Mouse (Mus musculus) heart, embryonic 14.5 days (tissue): Measurements from ENCODE around the gene Vps37c. TPM values are rescaled to one million over a fixed set of nuclear protein-coding genes. Genes with fewer than 3 reads are reported as not detected.

Source experiments
- ATAC-seq: fragments of 200-750 bp; cut with Nextera tagmentation; 2 replicates; pipeline ENCODE4 v1.8.0; 2017; ENCODE audit warnings: low read depth, moderate TSS enrichment; ENCODE audit not compliant: insufficient number of reproducible peaks, insufficient read depth, low FRiP score
- H3K27ac ChIP-seq, 2 experiments: fragments of 200-500 bp in 1 of 2; fragments of 300-500 bp in 1 of 2; sonication (generic) in 1 of 2; replicated peaks in 1 of 2; 2 replicates each; pipeline ENCODE4 v1.5.1; 2012 to 2014; ENCODE audit warnings: low read depth in 2 of 2, low read length in 2 of 2, control low read depth in 1 of 2, mild to moderate bottlenecking in 1 of 2, mixed read lengths in 1 of 2; ENCODE audit not compliant: control insufficient read depth in 1 of 2, insufficient read depth in 1 of 2
- H3K27me3 ChIP-seq: fragments of 300-500 bp; sonication (generic); 2 replicates; pipeline ENCODE4 v1.6.1; 2014; ENCODE audit warnings: mild to moderate bottlenecking, low read length, control low read depth; ENCODE audit not compliant: control insufficient read depth, insufficient read depth
- H3K36me3 ChIP-seq: fragments of 300-500 bp; sonication (generic); 2 replicates; pipeline ENCODE4 v1.6.1; 2014; ENCODE audit warnings: mild to moderate bottlenecking, control low read depth, low read length, mixed read lengths; ENCODE audit not compliant: control insufficient read depth, insufficient read depth
- H3K4me1 ChIP-seq, 2 experiments: fragments of 200-500 bp in 1 of 2; fragments of 300-500 bp in 1 of 2; sonication (generic) in 1 of 2; 2 replicates each; pipeline ENCODE4 v1.6.1; 2012 to 2014; ENCODE audit warnings: low read length in 2 of 2, control low read depth in 1 of 2, mixed read lengths in 1 of 2; ENCODE audit not compliant: control insufficient read depth in 2 of 2, insufficient read depth in 2 of 2
- H3K4me2 ChIP-seq: fragments of 300-500 bp; sonication (generic); 2 replicates; pipeline ENCODE4 v1.6.1; 2014; ENCODE audit warnings: mild to moderate bottlenecking, low read length
- H3K4me3 ChIP-seq, 2 experiments: fragments of 200-500 bp in 1 of 2; fragments of 300-500 bp in 1 of 2; sonication (generic) in 1 of 2; 2 replicates each; pipeline ENCODE4 v1.5.1; 2012 to 2014; ENCODE audit warnings: low read length in 2 of 2, mild to moderate bottlenecking in 2 of 2, control low read depth in 1 of 2, low read depth in 1 of 2, moderate library complexity in 1 of 2; ENCODE audit not compliant: control insufficient read depth in 1 of 2, insufficient read depth in 1 of 2
- H3K9ac ChIP-seq: fragments of 300-500 bp; sonication (generic); 2 replicates; pipeline ENCODE4 v1.6.1; 2014; ENCODE audit warnings: mild to moderate bottlenecking, low read length
- H3K9me3 ChIP-seq: fragments of 300-500 bp; sonication (generic); 2 replicates; pipeline ENCODE4 v1.6.1; 2016; ENCODE audit warnings: low read length, control low read depth; ENCODE audit not compliant: control insufficient read depth
- WGBS: fragments of 180-500 bp; shearing (Covaris S2); extraction: QIAGEN DNeasy Blood & Tissue Kit; methylation state at CpG from one replicate; pipeline ENCODE4 v1.1.7; 2014; 5-methylcytosine and 5-hydroxymethylcytosine counted together
- polyA plus RNA-seq: library from polyadenylated mRNA; unstranded; fragments of >200 nt; fragmentation: Nextera tagmentation; extraction: Ambion mirVana; gene quantifications from 2 replicates; pipeline ENCODE4 v1.2.1, GENCODE M21; 2014

Gene Vps37c
- polyA plus RNA-seq, 1 experiment from 2014 or later, result 30.0 TPM

GRCm38 (mm10) chr19:10723084-10723483, 34.5 kb downstream of the Vps37c start:
- Histone ChIP-seq H3K27me3 (no peaks in the 10 kb centered on the region), H3K9me3 (no peaks in the 10 kb centered on the region), H3K4me1 (peaks cover 18 to 23% of the 10 kb centered on the region in 2 experiments), H3K36me3 (no peaks in the 10 kb centered on the region), H3K27ac (no peak overlapping the region), H3K4me3 (no peak overlapping the region), H3K9ac (no peak overlapping the region), H3K4me2 (no peak overlapping the region)
- no peak for ATAC-seq
- WGBS, result 17% methylated on average over 13 of the region's 13 CpGs

DNA sequence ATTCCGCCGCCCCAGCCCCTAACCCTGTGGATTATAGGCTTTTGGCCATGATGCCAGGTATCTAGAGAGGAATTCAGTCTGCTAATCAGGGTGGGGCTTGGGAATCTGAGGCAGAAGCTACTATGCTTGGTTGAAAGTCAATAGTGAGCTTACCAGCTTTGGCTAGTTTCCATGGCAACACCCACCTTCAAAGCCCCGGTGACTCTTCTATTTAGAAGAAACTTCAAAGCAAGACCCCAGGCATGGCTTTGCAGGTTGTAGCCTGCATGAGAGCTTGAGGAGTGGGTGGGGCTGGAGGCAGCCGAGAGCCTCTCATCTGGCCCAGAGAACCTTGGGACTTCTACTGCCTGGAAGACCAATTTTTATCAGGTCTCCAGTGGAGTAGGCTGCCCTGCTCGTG, 35.1 kb downstream of the Vps37c start:
- Histone ChIP-seq H3K36me3 (no peaks in the 10 kb centered on the region), H3K9ac (no peak overlapping the region), H3K27me3 (no peaks in the 10 kb centered on the region), H3K4me3 (no peak overlapping the region), H3K9me3 (no peaks in the 10 kb centered on the region), H3K4me2 (no peak overlapping the region), H3K4me1 (peaks cover 14 to 17% of the 10 kb centered on the region in 2 experiments), H3K27ac (no peak overlapping the region)
- no peak for ATAC-seq
- 58% methylated on average over 5 of the region's 5 CpGs for WGBS

- Histone ChIP-seq H3K9me3 (no peaks in the 10 kb centered on the region), H3K27ac (no peak overlapping the region), H3K36me3 (no peaks in the 10 kb centered on the region), H3K4me2 (no peak overlapping the region), H3K4me3 (no peak overlapping the region), H3K27me3 (no peaks in the 10 kb centered on the region), H3K9ac (no peak overlapping the region), H3K4me1 (peaks cover 12% of the 10 kb centered on the region in 2 experiments)
- 66% methylated on average over 13 of the region's 13 CpGs for WGBS
- ATAC-seq, result no peak
Observed at GRCm38 (mm10) chr19:10724629-10725363, 36.3 kb downstream of the Vps37c start.

DNA sequence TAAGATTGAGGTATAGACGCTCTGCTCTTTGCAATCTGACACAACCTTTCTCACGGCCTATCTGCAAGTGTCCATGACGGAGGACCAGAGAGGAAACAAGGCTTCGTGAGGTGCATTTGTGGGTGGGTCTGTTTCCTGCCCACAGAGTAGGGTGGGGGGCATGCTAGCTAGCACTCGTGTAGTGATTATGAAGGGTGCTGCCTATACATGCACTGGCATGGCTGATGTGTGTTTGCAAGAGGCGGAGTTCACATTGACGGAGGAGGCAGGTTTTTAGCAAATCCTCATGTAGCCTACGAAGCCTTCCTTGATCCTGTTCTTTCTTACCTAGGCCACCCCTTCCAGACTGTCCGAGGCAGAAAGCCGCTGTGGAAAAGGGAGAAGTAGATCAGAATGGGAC, 41.4 kb downstream of the Vps37c start:
- Histone ChIP-seq H3K27ac (no peak overlapping the region), H3K36me3 (no peaks in the 10 kb centered on the region), H3K4me2 (no peak overlapping the region), H3K9ac (no peak overlapping the region), H3K4me1 (peaks cover 4 to 6% of the 10 kb centered on the region in 2 experiments; a peak in 2 of 4 replicates), H3K27me3 (no peaks in the 10 kb centered on the region), H3K9me3 (no peaks in the 10 kb centered on the region), H3K4me3 (no peak overlapping the region)
- 81% methylated on average over 10 of the region's 10 CpGs for WGBS
- no peak for ATAC-seq

DNA sequence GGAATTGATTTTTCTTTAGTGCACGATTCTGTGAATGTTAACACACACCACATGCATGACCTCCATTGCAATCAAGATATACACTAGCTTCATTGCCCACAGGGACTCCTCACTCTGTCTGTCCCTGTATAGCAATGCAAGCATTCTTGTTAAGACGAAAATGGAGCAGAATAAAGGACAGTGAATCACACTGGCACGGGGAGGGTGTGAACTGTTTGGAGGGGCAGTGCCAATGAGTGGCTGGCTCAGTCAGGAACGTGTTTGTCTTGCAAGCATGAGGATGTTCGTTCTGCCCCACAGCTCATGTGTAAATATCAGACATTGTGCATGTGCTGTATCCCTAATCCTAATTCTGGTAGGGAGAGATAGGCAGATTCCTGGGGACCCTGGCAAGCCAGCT, 41.9 kb downstream of the Vps37c start:
- H3K27me3 ChIP-seq, result no peaks in the 10 kb centered on the region
- H3K4me1 ChIP-seq, result peaks cover 4 to 6% of the 10 kb centered on the region in 2 experiments; a peak in 2 of 4 replicates
- no peak overlapping the region for H3K27ac ChIP-seq
- 76% methylated on average over 5 of the region's 5 CpGs for WGBS
- no peaks in the 10 kb centered on the region for H3K9me3 ChIP-seq
- no peaks in the 10 kb centered on the region for H3K36me3 ChIP-seq
- H3K4me2 ChIP-seq, result no peak overlapping the region
- no peak overlapping the region for H3K9ac ChIP-seq
- H3K4me3 ChIP-seq, result no peak overlapping the region
- ATAC-seq, result no peak

GRCm38 (mm10) chr19:10731975-10732374, 43.4 kb downstream of the Vps37c start:
- Histone ChIP-seq H3K27ac (no peak overlapping the region), H3K9ac (no peak overlapping the region), H3K4me1 (peaks cover 4 to 6% of the 10 kb centered on the region in 2 experiments; a peak in 2 of 4 replicates), H3K4me2 (no peak overlapping the region), H3K27me3 (no peaks in the 10 kb centered on the region), H3K4me3 (no peak overlapping the region), H3K9me3 (no peaks in the 10 kb centered on the region), H3K36me3 (no peaks in the 10 kb centered on the region)
- 90% methylated on average over 7 of the region's 7 CpGs for WGBS
- ATAC-seq, result no peak

DNA sequence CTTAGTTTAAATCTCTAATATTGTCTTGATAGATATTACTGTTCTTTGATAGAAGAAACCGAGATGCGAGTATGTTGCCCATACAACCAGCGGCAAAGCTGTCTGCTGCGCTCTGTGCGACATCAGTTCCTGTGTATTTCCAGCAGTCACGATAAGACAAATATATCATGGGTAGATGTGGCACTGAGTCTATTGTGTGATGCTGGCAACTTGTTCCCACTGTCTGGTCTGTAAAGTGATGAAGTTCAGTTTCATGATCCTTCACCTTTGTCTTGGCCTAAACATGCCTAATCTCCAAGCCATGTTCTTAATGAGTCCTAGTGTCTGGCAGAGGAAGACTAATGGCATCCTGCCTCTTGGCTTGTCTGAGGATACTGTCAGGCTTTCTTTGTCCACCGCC, 44.2 kb downstream of the Vps37c start:
- Histone ChIP-seq H3K36me3 (no peaks in the 10 kb centered on the region), H3K4me1 (peaks cover 4 to 6% of the 10 kb centered on the region in 2 experiments; a peak in 2 of 4 replicates), H3K9me3 (no peaks in the 10 kb centered on the region), H3K4me2 (no peak overlapping the region), H3K4me3 (no peak overlapping the region), H3K9ac (no peak overlapping the region), H3K27me3 (no peaks in the 10 kb centered on the region), H3K27ac (no peak overlapping the region)
- no peak for ATAC-seq
- WGBS, result 92% methylated on average over 7 of the region's 7 CpGs
